Mouse (Mus musculus): ENCODE data around the gene Zbtb42. TPM values are rescaled to one million over a fixed set of nuclear protein-coding genes. Genes with fewer than 3 reads are reported as not detected.

Zbtb42 gene
- 3.9 and 4.3 TPM in 2 replicates for polyA plus RNA-seq (2016; fragmentation: Nextera tagmentation; extraction: Ambion mirVana)

- H3K36me3 ChIP-seq, result peaks cover 20% of the 10 kb centered on the region
- H3K9me3 ChIP-seq, result no peaks in the 10 kb centered on the region
- H3K27ac ChIP-seq, result peak within 1 kb of the TSS; percentile 89
- peaks cover 44% of the 10 kb centered on the region for H3K4me1 ChIP-seq
- under 1% methylated on average over 60 of the region's 60 CpGs for WGBS
- peak; percentile 91 for DNase-seq (ENCODE audit: low spot score)
- peak within 1 kb of the TSS; percentile 78 for H3K4me3 ChIP-seq
- peaks cover 65% of the 10 kb centered on the region for H3K27me3 ChIP-seq (ENCODE audit: insufficient read depth, poor library complexity, severe bottlenecking)
Observed at GRCm38 (mm10) chr12:112678555-112679026, at the start of gene Zbtb42. Gene Zbtb42, plus strand, starts transcription at chr12:112678828.

GRCm38 (mm10) chr12:112628928-112629721 lies 49.5 kb upstream of the Zbtb42 start:
- H3K4me1 ChIP-seq, result peaks cover 82% of the 10 kb centered on the region
- H3K4me3 ChIP-seq, result peak overlapping the region; percentile 51
- peak overlapping the region; percentile 80 for H3K27ac ChIP-seq
- peaks cover 14% of the 10 kb centered on the region for H3K36me3 ChIP-seq
- H3K9me3 ChIP-seq, result no peaks in the 10 kb centered on the region
- H3K27me3 ChIP-seq (ENCODE audit: insufficient read depth, poor library complexity, severe bottlenecking), result no peaks in the 10 kb centered on the region
- peak; percentile 91 for DNase-seq (ENCODE audit: low spot score)
- WGBS, result 22% methylated on average over 19 of the region's 19 CpGs

GRCm38 (mm10) chr12:112630029-112630428 lies 48.6 kb upstream of the Zbtb42 start:
- Histone ChIP-seq H3K36me3 (peaks cover 21% of the 10 kb centered on the region), H3K27ac (no peak overlapping the region), H3K4me3 (no peak overlapping the region), H3K9me3 (no peaks in the 10 kb centered on the region), H3K4me1 (peaks cover 80% of the 10 kb centered on the region), H3K27me3 (ENCODE audit: insufficient read depth, poor library complexity, severe bottlenecking) (peaks cover 3% of the 10 kb centered on the region; the same call in 1 of the 2 replicates)
- no peak for DNase-seq (ENCODE audit: low spot score)
- WGBS, result 90% methylated on average over 12 of the region's 12 CpGs

GRCm38 (mm10) chr12:112630796-112631195 lies 47.8 kb upstream of the Zbtb42 start:
- no peak for DNase-seq (ENCODE audit: low spot score)
- Histone ChIP-seq H3K36me3 (peaks cover 27% of the 10 kb centered on the region), H3K27me3 (ENCODE audit: insufficient read depth, poor library complexity, severe bottlenecking) (peaks cover 3% of the 10 kb centered on the region; the same call in 1 of the 2 replicates), H3K4me3 (no peak overlapping the region), H3K27ac (no peak overlapping the region), H3K4me1 (peaks cover 73% of the 10 kb centered on the region), H3K9me3 (no peaks in the 10 kb centered on the region)
- WGBS, result 76% methylated on average over 5 of the region's 5 CpGs

- no peak for DNase-seq (ENCODE audit: low spot score)
Observed at GRCm38 (mm10) chr12:112631472-112631871, 47.2 kb upstream of the Zbtb42 start.

GRCm38 (mm10) chr12:112632084-112632777 lies 46.4 kb upstream of the Zbtb42 start:
- Histone ChIP-seq H3K4me1 (peaks cover 60% of the 10 kb centered on the region), H3K27ac (peak overlapping the region; percentile 56), H3K4me3 (no peak overlapping the region), H3K27me3 (ENCODE audit: insufficient read depth, poor library complexity, severe bottlenecking) (peaks cover 3% of the 10 kb centered on the region; the same call in 1 of the 2 replicates), H3K9me3 (no peaks in the 10 kb centered on the region), H3K36me3 (peaks cover 37% of the 10 kb centered on the region)
- 73% methylated on average over 11 of the region's 11 CpGs for WGBS
- DNase-seq (ENCODE audit: low spot score), result no peak

More at GRCm38 (mm10) chr12:112631472-112631871, 47.2 kb upstream of the Zbtb42 start:
- H3K27ac ChIP-seq, result peak overlapping the region; percentile 49; the same call in 1 of the 2 replicates
- H3K36me3 ChIP-seq, result peaks cover 33% of the 10 kb centered on the region
- peaks cover 67% of the 10 kb centered on the region for H3K4me1 ChIP-seq
- no peaks in the 10 kb centered on the region for H3K9me3 ChIP-seq
- 12% methylated on average over 1 of the region's 1 CpGs for WGBS
- no peak overlapping the region for H3K4me3 ChIP-seq
- H3K27me3 ChIP-seq (ENCODE audit: insufficient read depth, poor library complexity, severe bottlenecking), result peaks cover 3% of the 10 kb centered on the region; the same call in 1 of the 2 replicates

- H3K27me3 ChIP-seq (ENCODE audit: insufficient read depth, poor library complexity, severe bottlenecking), result peaks cover 3% of the 10 kb centered on the region; the same call in 1 of the 2 replicates
- H3K4me3 ChIP-seq, result no peak overlapping the region
- H3K4me1 ChIP-seq, result peaks cover 54% of the 10 kb centered on the region
- DNase-seq (ENCODE audit: low spot score), result no peak
- WGBS, result 68% methylated on average over 5 of the region's 5 CpGs
- peaks cover 37% of the 10 kb centered on the region for H3K36me3 ChIP-seq
- peak overlapping the region; percentile 56; the same call in 1 of the 2 replicates for H3K27ac ChIP-seq
- no peaks in the 10 kb centered on the region for H3K9me3 ChIP-seq
Observed at GRCm38 (mm10) chr12:112632907-112633306, 45.7 kb upstream of the Zbtb42 start.

GRCm38 (mm10) chr12:112633686-112634085 lies 44.9 kb upstream of the Zbtb42 start:
- 61% methylated on average over 9 of the region's 9 CpGs for WGBS
- H3K9me3 ChIP-seq, result no peaks in the 10 kb centered on the region

GRCm38 (mm10) chr12:112639526-112639925 lies 39.1 kb upstream of the Zbtb42 start:
- WGBS, result 85% methylated on average over 10 of the region's 10 CpGs
- H3K4me1 ChIP-seq, result peaks cover 4% of the 10 kb centered on the region; the same call in 1 of the 2 replicates
- no peaks in the 10 kb centered on the region for H3K27me3 ChIP-seq (ENCODE audit: insufficient read depth, poor library complexity, severe bottlenecking)

More at GRCm38 (mm10) chr12:112633686-112634085, 44.9 kb upstream of the Zbtb42 start:
- no peak overlapping the region for H3K4me3 ChIP-seq
- H3K27ac ChIP-seq, result no peak overlapping the region
- H3K36me3 ChIP-seq, result peaks cover 41% of the 10 kb centered on the region
- H3K27me3 ChIP-seq (ENCODE audit: insufficient read depth, poor library complexity, severe bottlenecking), result peaks cover 3% of the 10 kb centered on the region; the same call in 1 of the 2 replicates
- no peak for DNase-seq (ENCODE audit: low spot score)
- H3K4me1 ChIP-seq, result peaks cover 46% of the 10 kb centered on the region

GRCm38 (mm10) chr12:112643126-112643525 lies 35.5 kb upstream of the Zbtb42 start:
- H3K27me3 ChIP-seq (ENCODE audit: insufficient read depth, poor library complexity, severe bottlenecking), result no peaks in the 10 kb centered on the region
- WGBS, result 88% methylated on average over 6 of the region's 6 CpGs
- H3K36me3 ChIP-seq, result peaks cover 32% of the 10 kb centered on the region
- H3K9me3 ChIP-seq, result no peaks in the 10 kb centered on the region
- DNase-seq (ENCODE audit: low spot score), result no peak
- H3K4me1 ChIP-seq, result peaks cover 22% of the 10 kb centered on the region
- no peak overlapping the region for H3K27ac ChIP-seq
- no peak overlapping the region for H3K4me3 ChIP-seq

More at GRCm38 (mm10) chr12:112639526-112639925, 39.1 kb upstream of the Zbtb42 start:
- peaks cover 40% of the 10 kb centered on the region for H3K36me3 ChIP-seq
- no peaks in the 10 kb centered on the region for H3K9me3 ChIP-seq
- no peak for DNase-seq (ENCODE audit: low spot score)
- H3K27ac ChIP-seq, result no peak overlapping the region
- no peak overlapping the region for H3K4me3 ChIP-seq

GRCm38 (mm10) chr12:112644180-112644854 lies 34.3 kb upstream of the Zbtb42 start, which contains the start of gene Siva1:
Gene Siva1, plus strand, starts transcription at chr12:112644679.
- Histone ChIP-seq H3K4me3 (peak within 1 kb of the TSS; percentile 89), H3K27ac (peak within 1 kb of the TSS; percentile 93), H3K4me1 (peaks cover 22% of the 10 kb centered on the region), H3K36me3 (peaks cover 35% of the 10 kb centered on the region), H3K27me3 (ENCODE audit: insufficient read depth, poor library complexity, severe bottlenecking) (no peaks in the 10 kb centered on the region), H3K9me3 (no peaks in the 10 kb centered on the region)
- WGBS, result 2% methylated on average over 46 of the region's 46 CpGs
- DNase-seq (ENCODE audit: low spot score), result peak; percentile 100

- under 1% methylated on average over 75 of the region's 75 CpGs for WGBS
- no peaks in the 10 kb centered on the region for H3K9me3 ChIP-seq
- DNase-seq (ENCODE audit: low spot score), result peak; percentile 81
- H3K4me3 ChIP-seq, result peak overlapping the region; percentile 89
- peaks cover 18% of the 10 kb centered on the region for H3K4me1 ChIP-seq
- no peaks in the 10 kb centered on the region for H3K27me3 ChIP-seq (ENCODE audit: insufficient read depth, poor library complexity, severe bottlenecking)
- peaks cover 35% of the 10 kb centered on the region for H3K36me3 ChIP-seq
- peak overlapping the region; percentile 93 for H3K27ac ChIP-seq
Observed at GRCm38 (mm10) chr12:112644855-112645506, 33.6 kb upstream of the Zbtb42 start.

Data from heart, embryonic 10.5 days (tissue).